Mouse (Mus musculus) limb, embryonic 14.5 days (tissue): Measurements from ENCODE around the gene Bik. TPM values are rescaled to one million over a fixed set of nuclear protein-coding genes. Genes with fewer than 3 reads are reported as not detected.
A peak's percentile ranks its signal among the peaks of the same experiment; 100 is the strongest.

Experiments used
- ATAC-seq: fragments of 200-750 bp; cut with Nextera tagmentation; 2 replicates; pipeline ENCODE4 v1.8.0; 2017; ENCODE audit warnings: low read depth, moderate number of reproducible peaks, moderate TSS enrichment; ENCODE audit not compliant: low FRiP score
- DNase-seq: peaks from one replicate; pipeline ENCODE4 v3.0.0-alpha.2; 2015; ENCODE audit warnings: low spot score
- H3K27ac ChIP-seq: fragments of 300-500 bp; sonication (generic); replicated peaks from 2 replicates; pipeline ENCODE4 v1.5.1; 2014; ENCODE audit warnings: low read depth, mild to moderate bottlenecking, low read length, moderate library complexity, mixed read lengths
- H3K27me3 ChIP-seq: fragments of 300-500 bp; sonication (generic); 2 replicates; pipeline ENCODE4 v1.6.1; 2014; ENCODE audit warnings: low read length, mixed read lengths; ENCODE audit not compliant: control insufficient read depth, insufficient read depth
- H3K36me3 ChIP-seq: fragments of 300-500 bp; sonication (generic); 2 replicates; pipeline ENCODE4 v1.6.1; 2014; ENCODE audit warnings: mild to moderate bottlenecking, low read length, moderate library complexity, mixed read lengths; ENCODE audit not compliant: control insufficient read depth, insufficient read depth
- H3K4me1 ChIP-seq: fragments of 300-500 bp; sonication (generic); 2 replicates; pipeline ENCODE4 v1.6.1; 2014; ENCODE audit warnings: antibody characterized with exemption, low read length, mixed read lengths; ENCODE audit not compliant: control insufficient read depth, insufficient read depth
- H3K4me2 ChIP-seq: fragments of 300-500 bp; sonication (generic); replicated peaks from 2 replicates; pipeline ENCODE4 v1.6.1; 2014; ENCODE audit warnings: low read depth, mild to moderate bottlenecking, low read length, moderate library complexity; ENCODE audit not compliant: severe bottlenecking
- H3K4me3 ChIP-seq: fragments of 300-500 bp; sonication (generic); replicated peaks from 2 replicates; pipeline ENCODE4 v1.5.1; 2014; ENCODE audit warnings: low read length
- H3K9ac ChIP-seq: fragments of 300-500 bp; sonication (generic); 2 replicates; pipeline ENCODE4 v1.6.1; 2014; ENCODE audit warnings: mild to moderate bottlenecking, low read depth, low read length, moderate library complexity; ENCODE audit not compliant: severe bottlenecking
- H3K9me3 ChIP-seq: fragments of 300-500 bp; sonication (generic); 2 replicates; pipeline ENCODE4 v1.6.1; 2016; ENCODE audit warnings: low read length; ENCODE audit not compliant: control insufficient read depth
- POLR2A ChIP-seq: fragments of 200-500 bp; IDR thresholded peaks from 2 replicates; pipeline ENCODE4 v1.8.0; 2012; ENCODE audit warnings: inconsistent platforms, mild to moderate bottlenecking, moderate library complexity, borderline replicate concordance; ENCODE audit not compliant: insufficient read depth, insufficient read length; ENCODE audit errors: extremely low read depth
- WGBS: fragments of 180-500 bp; shearing (Covaris S2); extraction: QIAGEN DNeasy Blood & Tissue Kit; methylation state at CpG from one replicate; pipeline ENCODE4 v1.1.7; 2014; 5-methylcytosine and 5-hydroxymethylcytosine counted together
- microRNA-seq: library from miRNA; unstranded; fragments of <30 nt; microRNA quantifications from one replicate; pipeline ENCODE4, GENCODE M21; 2016
- polyA plus RNA-seq, 2 experiments: library from polyadenylated mRNA; depleted of rRNA in 1 of 2; stranded (reverse) in 1 of 2; unstranded in 1 of 2; fragments of >200 nt; fragmentation: Nextera tagmentation in 1 of 2; extraction: Ambion mirVana in 1 of 2; gene quantifications; 2 replicates each; pipeline versions ENCODE4 v1.2.1 to v1.2.3; 2012 to 2014

Bik gene
- polyA plus RNA-seq, 2 experiments = 4.2 to 5.4 TPM

DNA sequence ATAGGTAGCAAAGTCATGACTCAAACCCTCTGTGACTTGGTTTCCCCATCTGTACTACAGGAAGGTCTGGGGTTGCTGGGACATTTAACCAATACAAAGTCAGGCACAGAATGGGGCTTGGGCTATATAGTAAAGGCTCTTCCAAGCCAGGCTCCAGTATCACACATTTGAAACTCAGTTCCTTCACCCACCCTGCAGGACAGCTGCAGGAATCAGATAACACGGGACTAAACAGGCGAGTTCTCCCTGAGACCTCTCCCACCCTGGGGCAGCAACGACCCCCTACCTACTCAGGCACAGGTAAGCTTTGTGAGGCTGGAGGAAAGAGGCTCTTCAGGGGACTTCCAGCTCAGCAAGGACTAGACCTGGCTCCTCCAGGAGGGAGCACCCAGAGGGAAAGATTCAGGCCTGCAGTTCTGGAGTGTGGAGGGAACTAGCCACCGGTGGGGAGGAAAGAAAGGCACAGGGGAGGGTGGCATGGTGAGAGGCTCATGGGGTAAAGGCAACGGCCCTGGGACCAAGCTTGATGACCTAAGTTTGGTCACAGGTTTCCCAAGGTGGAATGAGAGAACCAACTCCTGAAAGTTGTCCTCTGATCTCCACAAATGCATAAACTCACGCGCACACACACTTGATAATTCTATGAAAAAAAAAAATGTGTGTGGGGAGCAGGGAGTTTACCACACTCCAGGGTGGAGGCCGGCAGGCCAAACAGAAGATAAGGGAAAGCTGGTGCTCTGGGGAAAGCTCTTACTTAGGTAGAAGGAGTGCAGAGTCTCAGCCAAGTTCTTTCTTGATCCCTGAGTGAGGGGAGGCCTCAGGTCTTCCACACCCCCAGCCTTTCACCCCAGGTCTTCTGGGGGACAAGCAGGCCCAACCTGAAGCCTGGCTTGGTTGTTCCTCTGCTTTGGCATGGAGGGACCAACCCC, 65.9 kb downstream of the Bik start:
- Histone ChIP-seq H3K27me3 (no peaks in the 10 kb centered on the region), H3K4me1 (peaks cover 15% of the 10 kb centered on the region), H3K4me2 (no peak overlapping the region), H3K9me3 (no peaks in the 10 kb centered on the region), H3K4me3 (no peak overlapping the region), H3K27ac (no peak overlapping the region), H3K9ac (no peak overlapping the region), H3K36me3 (peaks cover 14% of the 10 kb centered on the region)
- 71% methylated on average over 8 of the region's 8 CpGs for WGBS
- ATAC-seq = no peak
- TF ChIP-seq POLR2A = no peak
- no peak for DNase-seq

DNA sequence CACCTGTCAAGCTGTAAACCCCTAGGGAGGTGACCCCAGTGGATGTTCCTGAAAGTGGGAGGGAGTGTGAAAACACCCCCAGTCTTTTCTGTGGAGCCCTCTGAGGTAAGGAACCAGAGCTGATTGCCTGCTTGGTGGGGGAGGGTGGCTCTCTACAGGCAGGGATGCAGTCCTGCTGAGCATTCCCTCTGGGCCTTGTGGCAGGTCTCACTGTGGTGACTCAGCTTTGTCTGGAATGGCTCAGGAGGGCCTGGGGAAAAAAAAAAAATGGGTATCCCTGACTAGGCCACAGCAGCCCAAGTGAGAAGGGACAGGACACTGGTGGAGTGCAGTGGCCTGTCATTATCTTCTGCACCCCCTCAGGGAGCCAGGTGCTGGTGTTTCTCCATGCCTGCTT, 66.5 kb downstream of the Bik start:
- Histone ChIP-seq H3K9me3 (no peaks in the 10 kb centered on the region), H3K36me3 (peaks cover 10% of the 10 kb centered on the region), H3K9ac (no peak overlapping the region), H3K4me2 (peak overlapping the region; percentile 85; the same call in 1 of the 2 replicates), H3K4me1 (peaks cover 15% of the 10 kb centered on the region), H3K27ac (no peak overlapping the region), H3K27me3 (no peaks in the 10 kb centered on the region), H3K4me3 (peak overlapping the region; percentile 79; the same call in 1 of the 2 replicates)
- no peak for DNase-seq
- no peak for TF ChIP-seq POLR2A
- ATAC-seq = no peak

DNA sequence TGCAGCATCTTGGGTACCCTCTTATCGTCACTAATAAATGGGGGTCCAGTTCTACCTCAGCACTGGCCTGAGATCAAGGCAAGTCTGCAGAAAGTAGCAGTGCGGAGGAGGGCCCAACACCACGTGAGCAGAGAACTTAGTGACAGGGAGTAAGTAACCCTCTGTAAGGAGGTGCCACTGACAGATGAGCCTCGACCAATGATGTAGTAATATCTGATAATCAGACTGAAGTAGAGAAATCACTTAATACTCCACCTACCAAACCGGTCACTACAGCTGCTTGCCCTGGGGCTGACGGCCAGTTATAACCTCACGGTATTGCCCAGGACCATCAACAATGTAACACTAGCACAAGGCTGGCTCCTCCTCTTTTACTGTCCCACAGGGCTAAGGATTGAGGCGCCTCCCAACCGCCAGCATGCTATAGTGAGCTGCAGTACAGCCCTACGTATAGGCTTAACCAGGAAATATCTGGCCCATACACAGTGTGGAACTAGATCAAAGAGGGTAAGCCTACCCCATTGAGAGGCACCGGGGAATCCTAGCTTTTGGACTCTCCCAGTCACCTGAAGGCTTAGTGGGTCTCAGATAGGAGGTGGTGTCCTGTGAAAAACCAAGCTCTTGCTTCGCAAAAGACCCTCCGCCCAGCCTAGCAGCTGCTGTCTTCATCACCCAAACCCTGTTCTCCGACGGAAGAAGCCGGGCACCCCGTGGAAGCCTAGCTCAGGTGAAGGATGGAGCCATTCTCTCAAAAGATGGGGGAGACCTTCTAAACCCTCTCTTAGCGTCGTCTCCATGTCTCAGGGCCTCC, 67.2 kb downstream of the Bik start:
- peak overlapping the region; percentile 85 for H3K4me2 ChIP-seq
- H3K27me3 ChIP-seq = no peaks in the 10 kb centered on the region
- peak overlapping the region; percentile 79 for H3K4me3 ChIP-seq
- H3K27ac ChIP-seq = no peak overlapping the region
- WGBS = 9% methylated on average over 19 of the region's 19 CpGs
- peaks cover 15% of the 10 kb centered on the region for H3K4me1 ChIP-seq
- TF ChIP-seq POLR2A = no peak
- H3K9me3 ChIP-seq = no peaks in the 10 kb centered on the region
- peak overlapping the region; percentile 80 for H3K9ac ChIP-seq
- DNase-seq (no peak), ATAC-seq (no peak)
- H3K36me3 ChIP-seq = peaks cover 5% of the 10 kb centered on the region; the same call in 1 of the 2 replicates

Small RNA genes lying within 50 kb of the gene (microRNA-seq; reads per million reads assigned to microRNA genes)
- not detected for gene Gm24575

Other genes starting within 250 kb of the Bik start
- gene Arfgap3, start 176.6 kb upstream of the Bik start, polyA plus RNA-seq (2012; rRNA removed) = 51.4 and 66.6 TPM in 2 replicates
- gene Arfgap3, start 176.6 kb upstream of the Bik start, polyA plus RNA-seq (2014; fragmentation: Nextera tagmentation; extraction: Ambion mirVana) = 51.7 and 54.8 TPM in 2 replicates
- gene Pacsin2, start 62.3 kb upstream of the Bik start, polyA plus RNA-seq (2012; rRNA removed) = 51.7 and 58.4 TPM in 2 replicates
- 41.6 and 43.3 TPM in 2 replicates for gene Pacsin2, start 62.3 kb upstream of the Bik start, polyA plus RNA-seq (2014; fragmentation: Nextera tagmentation; extraction: Ambion mirVana)
- gene Ttll1, start 16.0 kb upstream of the Bik start, polyA plus RNA-seq (2012; rRNA removed) = 13.0 and 14.1 TPM in 2 replicates
- 9.0 and 10.1 TPM in 2 replicates for gene Ttll1, start 16.0 kb upstream of the Bik start, polyA plus RNA-seq (2014; fragmentation: Nextera tagmentation; extraction: Ambion mirVana)
- 29.4 and 41.6 TPM in 2 replicates for gene Tspo, start 36.7 kb downstream of the Bik start, polyA plus RNA-seq (2012; rRNA removed)
- gene Tspo, start 36.7 kb downstream of the Bik start, polyA plus RNA-seq (2014; fragmentation: Nextera tagmentation; extraction: Ambion mirVana) = 54.4 and 57.7 TPM in 2 replicates
- gene Mcat, start 36.9 kb downstream of the Bik start, polyA plus RNA-seq (2012; rRNA removed) = 32.9 and 41.2 TPM in 2 replicates
- 42.7 and 43.2 TPM in 2 replicates for gene Mcat, start 36.9 kb downstream of the Bik start, polyA plus RNA-seq (2014; fragmentation: Nextera tagmentation; extraction: Ambion mirVana)
- gene Ttll12, start 68.3 kb downstream of the Bik start, polyA plus RNA-seq (2012; rRNA removed) = 35.1 and 46.2 TPM in 2 replicates
- 35.6 and 37.8 TPM in 2 replicates for gene Ttll12, start 68.3 kb downstream of the Bik start, polyA plus RNA-seq (2014; fragmentation: Nextera tagmentation; extraction: Ambion mirVana)
- 31.2 and 40.8 TPM in 2 replicates for gene Scube1, start 198.2 kb downstream of the Bik start, polyA plus RNA-seq (2012; rRNA removed)
- gene Scube1, start 198.2 kb downstream of the Bik start, polyA plus RNA-seq (2014; fragmentation: Nextera tagmentation; extraction: Ambion mirVana) = 13.9 and 15.9 TPM in 2 replicates